Mouse (Mus musculus): Measurements from ENCODE around the gene Trim3. TPM values are rescaled to one million over a fixed set of nuclear protein-coding genes. Genes with fewer than 3 reads are reported as not detected.

Gene Trim3
- polyA plus RNA-seq, 1 experiment = 22.0 TPM

DNA sequence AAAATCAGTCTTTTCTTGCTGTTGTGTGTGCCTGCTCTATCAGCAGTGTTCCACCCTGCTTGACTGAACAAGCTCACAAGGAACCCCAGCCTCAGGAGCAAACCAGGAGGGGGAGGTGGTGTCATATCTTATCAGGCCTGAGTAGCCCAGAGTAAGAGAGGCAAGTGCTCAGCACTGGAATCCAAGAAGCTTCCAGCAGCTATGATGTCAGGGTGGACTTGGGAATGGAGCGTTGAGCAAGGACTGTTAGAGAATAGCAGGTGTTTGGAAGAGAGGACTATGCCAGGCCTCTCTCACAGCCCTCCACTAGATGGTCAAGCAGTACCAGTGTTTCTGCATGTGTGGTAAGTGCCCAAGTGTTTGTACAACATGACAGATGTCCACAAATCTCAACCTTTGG lies 17.7 kb downstream of the Trim3 start:
- 0 out of 2 replicates have a peak, but pooled peaks cover 2% of the 10 kb centered on the region for H3K4me1 ChIP-seq (replicated peaks; ENCODE audit: control insufficient read depth, insufficient read depth, low read length)
- H3K36me3 ChIP-seq (ENCODE audit: control insufficient read depth, insufficient read depth, low read length) = no peaks in the 10 kb centered on the region
- no peak overlapping the region for H3K4me3 ChIP-seq (ENCODE audit: control insufficient read depth, insufficient read depth, low read length)
- 86% methylated on average over 1 of the region's 1 CpGs for WGBS
- no peaks in the 10 kb centered on the region for H3K27me3 ChIP-seq (ENCODE audit: control insufficient read depth, insufficient read depth, low read length)
- no peak overlapping the region for H3K27ac ChIP-seq (ENCODE audit: control insufficient read depth, insufficient read depth, low read length)
- TF ChIP-seq POLR2A (IDR thresholded peaks at IDR 0.05; ENCODE audit: control insufficient read depth, extremely low read depth, insufficient read depth, low read length, poor library complexity) (no peak), CTCF (IDR thresholded peaks at IDR 0.05; ENCODE audit: borderline replicate concordance, control insufficient read depth, extremely low read depth, insufficient read depth, low read length, poor library complexity) (no peak)
- DNase-seq = no peak

DNA sequence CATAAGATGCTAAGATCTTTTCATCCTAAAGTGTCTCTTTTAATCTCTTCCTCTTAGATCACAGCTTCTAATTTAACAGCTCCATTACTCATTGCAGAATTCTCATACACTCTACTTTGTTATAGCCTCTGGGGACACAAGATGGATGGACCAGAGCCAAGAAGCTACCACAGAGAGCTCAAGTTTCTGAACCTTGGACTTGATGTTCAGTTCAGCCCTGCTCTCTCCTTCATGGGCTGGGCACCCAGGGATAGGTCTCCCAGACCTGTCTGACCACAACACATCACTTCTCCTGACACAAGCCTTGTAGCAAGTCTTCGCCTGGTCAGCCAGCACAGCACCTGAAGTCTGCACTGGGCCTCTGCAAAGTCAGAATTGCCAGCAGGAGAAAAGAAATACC lies 19.0 kb downstream of the Trim3 start:
- H3K27me3 ChIP-seq (ENCODE audit: control insufficient read depth, insufficient read depth, low read length) = no peaks in the 10 kb centered on the region
- no peak for TF ChIP-seq POLR2A (IDR thresholded peaks at IDR 0.05; ENCODE audit: control insufficient read depth, extremely low read depth, insufficient read depth, low read length, poor library complexity)
- no peak for TF ChIP-seq CTCF (IDR thresholded peaks at IDR 0.05; ENCODE audit: borderline replicate concordance, control insufficient read depth, extremely low read depth, insufficient read depth, low read length, poor library complexity)
- WGBS = 90% methylated on average over 1 of the region's 1 CpGs
- H3K4me1 ChIP-seq (replicated peaks; ENCODE audit: control insufficient read depth, insufficient read depth, low read length) = 0 out of 2 replicates have a peak, but pooled peaks cover 2% of the 10 kb centered on the region
- no peak overlapping the region for H3K27ac ChIP-seq (ENCODE audit: control insufficient read depth, insufficient read depth, low read length)
- DNase-seq = no peak
- H3K36me3 ChIP-seq (ENCODE audit: control insufficient read depth, insufficient read depth, low read length) = no peaks in the 10 kb centered on the region
- H3K4me3 ChIP-seq (ENCODE audit: control insufficient read depth, insufficient read depth, low read length) = no peak overlapping the region

DNA sequence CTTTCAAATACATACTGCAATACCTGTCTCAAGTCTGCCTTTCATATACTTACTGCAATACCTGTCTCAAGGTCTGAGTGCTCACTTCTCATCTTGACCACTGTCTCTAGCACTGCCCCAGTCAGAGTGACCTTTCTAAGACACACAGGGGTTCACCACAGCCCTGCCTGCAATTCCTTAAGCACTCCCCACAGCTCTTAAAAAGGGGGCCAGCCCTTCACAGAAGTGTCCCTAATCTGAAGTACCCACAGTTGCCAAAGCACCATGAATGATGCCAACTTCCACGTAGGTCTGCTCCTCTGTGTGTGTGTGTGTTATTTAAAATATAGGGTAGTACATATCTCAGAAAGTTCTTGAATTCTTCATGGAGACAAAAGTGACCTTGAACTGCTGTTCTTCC lies 21.6 kb downstream of the Trim3 start:
- TF ChIP-seq POLR2A (IDR thresholded peaks at IDR 0.05; ENCODE audit: control insufficient read depth, extremely low read depth, insufficient read depth, low read length, poor library complexity) (no peak), CTCF (IDR thresholded peaks at IDR 0.05; ENCODE audit: borderline replicate concordance, control insufficient read depth, extremely low read depth, insufficient read depth, low read length, poor library complexity) (no peak)

DNA sequence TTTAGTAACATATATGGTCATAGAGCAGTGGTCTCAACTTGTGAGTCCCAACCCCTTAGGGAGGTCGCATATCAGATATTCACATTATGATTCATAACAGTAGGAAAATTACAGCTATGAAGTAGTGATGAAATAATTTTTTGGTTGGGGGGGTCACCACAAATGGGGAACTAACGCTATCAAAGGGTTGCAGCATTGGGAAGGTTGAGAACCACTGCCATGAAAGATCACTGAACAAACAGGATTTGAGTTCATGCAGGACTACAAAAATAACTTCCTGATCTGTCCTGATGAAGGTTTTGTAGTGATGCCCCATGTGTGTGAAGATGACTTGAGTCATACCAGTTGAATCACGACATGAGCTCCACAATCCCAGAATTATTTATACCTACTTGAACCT lies 24.9 kb downstream of the Trim3 start:
- Histone ChIP-seq H3K27ac (ENCODE audit: control insufficient read depth, insufficient read depth, low read length) (no peak overlapping the region), H3K36me3 (ENCODE audit: control insufficient read depth, insufficient read depth, low read length) (no peaks in the 10 kb centered on the region), H3K4me3 (ENCODE audit: control insufficient read depth, insufficient read depth, low read length) (no peak overlapping the region), H3K27me3 (ENCODE audit: control insufficient read depth, insufficient read depth, low read length) (no peaks in the 10 kb centered on the region), H3K4me1 (replicated peaks; ENCODE audit: control insufficient read depth, insufficient read depth, low read length) (no peaks in the 10 kb centered on the region)
- DNase-seq = no peak
- WGBS = 60% methylated on average over 3 of the region's 3 CpGs
- TF ChIP-seq POLR2A (IDR thresholded peaks at IDR 0.05; ENCODE audit: control insufficient read depth, extremely low read depth, insufficient read depth, low read length, poor library complexity) = no peak
- no peak for TF ChIP-seq CTCF (IDR thresholded peaks at IDR 0.05; ENCODE audit: borderline replicate concordance, control insufficient read depth, extremely low read depth, insufficient read depth, low read length, poor library complexity)

More for the DNA sequence above, 21.6 kb downstream of the Trim3 start:
- no peak for DNase-seq
- Histone ChIP-seq H3K27ac (ENCODE audit: control insufficient read depth, insufficient read depth, low read length) (no peak overlapping the region), H3K36me3 (ENCODE audit: control insufficient read depth, insufficient read depth, low read length) (no peaks in the 10 kb centered on the region), H3K4me1 (replicated peaks; ENCODE audit: control insufficient read depth, insufficient read depth, low read length) (0 out of 2 replicates have a peak, but pooled peaks cover 2% of the 10 kb centered on the region), H3K4me3 (ENCODE audit: control insufficient read depth, insufficient read depth, low read length) (no peak overlapping the region), H3K27me3 (ENCODE audit: control insufficient read depth, insufficient read depth, low read length) (no peaks in the 10 kb centered on the region)
- 94% methylated on average over 1 of the region's 1 CpGs for WGBS

DNA sequence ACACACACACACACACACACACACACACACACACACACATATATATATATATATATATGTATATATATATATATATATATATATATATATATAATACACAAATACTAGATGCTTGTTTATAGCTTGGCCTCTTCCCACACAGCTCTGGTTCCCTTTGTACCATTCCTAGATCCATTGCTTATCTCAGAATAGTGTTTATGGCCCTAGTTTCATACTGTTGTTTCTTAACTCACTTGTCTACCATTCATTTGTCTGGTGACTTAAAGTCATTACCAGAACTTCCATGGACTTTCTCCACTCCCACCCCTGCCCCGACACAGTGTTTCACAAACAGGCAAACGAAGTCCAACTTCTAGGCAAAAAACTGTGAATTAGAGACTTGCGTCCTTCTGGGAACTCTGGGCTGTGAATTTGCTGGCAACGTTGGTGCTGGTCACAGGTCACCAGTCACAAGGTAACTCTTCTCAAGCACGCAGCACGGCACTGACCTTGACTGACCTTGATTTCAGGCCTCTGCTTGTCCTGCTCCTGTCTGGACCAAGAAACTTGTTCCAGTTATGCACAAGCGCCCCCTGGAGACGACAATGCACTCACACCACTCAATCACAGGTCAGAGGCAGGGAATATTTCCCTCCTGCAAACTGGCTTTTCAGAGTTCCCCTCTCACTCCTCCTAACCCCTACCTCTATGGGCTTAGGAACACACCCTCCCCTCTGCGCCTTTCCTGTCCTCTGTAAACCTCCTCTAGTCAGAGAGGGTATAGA lies 30.3 kb downstream of the Trim3 start:
- 46% methylated on average over 9 of the region's 9 CpGs for WGBS
- Histone ChIP-seq H3K36me3 (ENCODE audit: control insufficient read depth, insufficient read depth, low read length) (no peaks in the 10 kb centered on the region), H3K27me3 (ENCODE audit: control insufficient read depth, insufficient read depth, low read length) (no peaks in the 10 kb centered on the region), H3K4me1 (replicated peaks; ENCODE audit: control insufficient read depth, insufficient read depth, low read length) (no peaks in the 10 kb centered on the region), H3K4me3 (ENCODE audit: control insufficient read depth, insufficient read depth, low read length) (no peak overlapping the region), H3K27ac (ENCODE audit: control insufficient read depth, insufficient read depth, low read length) (no peak overlapping the region)
- DNase-seq = peak; percentile 35
- no peak for TF ChIP-seq POLR2A (IDR thresholded peaks at IDR 0.05; ENCODE audit: control insufficient read depth, extremely low read depth, insufficient read depth, low read length, poor library complexity)
- 0 out of 2 replicates have a peak, but pooled peaks have one; percentile 34 for TF ChIP-seq CTCF (IDR thresholded peaks at IDR 0.05; ENCODE audit: borderline replicate concordance, control insufficient read depth, extremely low read depth, insufficient read depth, low read length, poor library complexity)

DNA sequence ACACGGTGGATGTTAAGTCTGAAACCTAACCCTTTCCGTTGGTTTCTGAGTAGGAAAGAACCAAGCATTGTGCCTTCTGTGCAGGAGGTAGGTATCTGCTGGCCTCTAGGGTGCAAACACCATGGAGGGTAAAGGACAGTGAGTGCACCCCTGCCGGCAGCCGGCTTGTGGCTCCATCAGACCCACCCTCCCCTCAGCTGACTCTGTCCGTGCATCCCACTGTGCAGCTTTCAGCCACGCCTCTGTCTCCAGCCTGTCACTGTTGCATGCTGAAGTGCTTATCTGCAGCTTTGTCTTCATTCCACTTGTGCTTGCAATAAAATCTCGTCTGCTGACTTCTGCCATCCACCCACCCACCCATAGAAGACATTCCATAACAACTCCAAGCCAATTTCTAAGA lies 43.3 kb downstream of the Trim3 start:
- Histone ChIP-seq H3K36me3 (ENCODE audit: control insufficient read depth, insufficient read depth, low read length) (no peaks in the 10 kb centered on the region), H3K4me1 (replicated peaks; ENCODE audit: control insufficient read depth, insufficient read depth, low read length) (no peaks in the 10 kb centered on the region), H3K4me3 (ENCODE audit: control insufficient read depth, insufficient read depth, low read length) (no peak overlapping the region), H3K27me3 (ENCODE audit: control insufficient read depth, insufficient read depth, low read length) (no peaks in the 10 kb centered on the region), H3K27ac (ENCODE audit: control insufficient read depth, insufficient read depth, low read length) (no peak overlapping the region)
- 93% methylated on average over 7 of the region's 7 CpGs for WGBS
- TF ChIP-seq POLR2A (IDR thresholded peaks at IDR 0.05; ENCODE audit: control insufficient read depth, extremely low read depth, insufficient read depth, low read length, poor library complexity) = no peak
- no peak for TF ChIP-seq CTCF (IDR thresholded peaks at IDR 0.05; ENCODE audit: borderline replicate concordance, control insufficient read depth, extremely low read depth, insufficient read depth, low read length, poor library complexity)
- no peak for DNase-seq
